Mouse (Mus musculus) ovary, postnatal 14 days (tissue): ENCODE data around the gene Siah1a.

Experiments
- DNase-seq: peaks from one replicate; pipeline ENCODE4 v3.0.0; 2022; ENCODE audit warnings: low spot score

The Siah1a gene

DNA sequence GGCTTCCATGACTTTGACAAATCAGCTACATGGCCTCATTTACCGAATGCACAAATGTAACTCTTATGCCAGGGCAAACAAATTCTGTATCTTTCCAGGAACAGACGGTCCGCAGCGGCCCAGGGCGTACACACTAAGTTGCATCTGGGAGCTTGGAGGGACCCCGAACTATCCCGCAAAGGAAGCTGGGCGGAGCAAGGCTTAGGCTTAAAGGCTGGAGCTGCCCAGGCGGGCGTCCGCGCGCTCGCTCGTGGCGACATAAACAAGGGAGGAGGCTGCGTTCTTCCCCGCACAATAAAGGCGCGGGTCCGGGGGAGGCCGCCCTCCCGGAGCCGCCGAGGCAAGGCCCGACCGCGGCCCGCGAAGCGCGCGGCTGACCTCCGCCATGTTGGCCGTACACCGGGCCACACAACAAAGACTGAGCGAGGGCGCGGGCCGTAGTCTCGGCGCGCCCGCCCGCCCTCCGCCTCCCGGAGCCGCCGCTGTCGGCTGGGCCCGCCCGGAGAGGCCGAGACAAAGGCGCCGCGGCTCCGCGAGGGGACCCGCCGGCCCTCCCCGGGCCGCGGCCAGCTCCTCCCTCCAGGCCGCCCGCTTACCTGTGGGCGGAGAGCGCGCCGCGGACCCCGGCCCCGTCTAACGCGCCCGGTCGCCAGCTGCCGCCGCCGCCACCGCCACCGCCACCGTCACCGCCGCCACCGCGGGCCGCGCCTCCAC, at the start of gene Siah1a, which contains the start of gene Gm10638:
Siah1a (minus strand) TSS at position 714 of the 714 bp plus-strand sequence.
Gm10638 (plus strand) TSS at position 479 of the 714 bp plus-strand sequence.
- peak; percentile 54 for DNase-seq

DNA sequence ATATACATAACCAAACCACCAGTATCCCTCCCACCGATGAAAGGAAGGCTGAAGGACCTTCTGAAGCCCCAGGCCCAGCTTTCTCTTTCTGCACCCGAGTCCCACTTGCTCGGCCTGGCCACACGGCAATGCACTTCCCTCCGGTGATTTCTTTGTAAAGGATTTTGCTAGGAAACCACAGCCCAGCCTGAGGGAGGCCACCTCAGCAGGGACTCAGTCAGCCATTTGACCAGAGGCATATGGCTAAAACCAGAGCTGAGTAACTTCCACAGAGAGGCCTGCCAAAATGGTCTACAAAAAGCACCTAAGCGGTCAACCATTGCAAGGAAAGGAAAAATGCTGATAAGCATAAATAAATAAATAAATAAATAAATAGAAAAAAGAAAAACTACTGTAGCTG, 49.0 kb upstream of the Siah1a start:
- DNase-seq, result no peak

DNA sequence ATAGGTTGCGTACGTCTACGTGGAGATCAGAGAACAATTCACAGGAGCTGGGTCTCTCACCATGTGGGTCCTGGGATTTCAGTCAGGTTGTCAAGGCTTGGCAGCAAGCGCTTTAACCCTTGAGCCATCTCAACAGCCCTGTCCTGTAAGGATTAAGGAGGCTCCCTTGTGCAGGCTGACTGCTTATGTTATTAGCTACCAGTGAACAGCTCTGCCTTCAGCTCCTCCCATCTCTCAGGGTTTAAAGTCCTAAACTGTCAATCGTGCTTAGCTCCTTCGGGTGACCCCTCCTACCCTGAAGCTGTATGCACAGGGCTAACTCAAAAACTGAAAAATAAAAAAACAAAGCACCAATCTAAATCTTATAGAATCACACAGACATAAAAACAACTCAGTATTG, 45.8 kb upstream of the Siah1a start:
- no peak for DNase-seq

DNA sequence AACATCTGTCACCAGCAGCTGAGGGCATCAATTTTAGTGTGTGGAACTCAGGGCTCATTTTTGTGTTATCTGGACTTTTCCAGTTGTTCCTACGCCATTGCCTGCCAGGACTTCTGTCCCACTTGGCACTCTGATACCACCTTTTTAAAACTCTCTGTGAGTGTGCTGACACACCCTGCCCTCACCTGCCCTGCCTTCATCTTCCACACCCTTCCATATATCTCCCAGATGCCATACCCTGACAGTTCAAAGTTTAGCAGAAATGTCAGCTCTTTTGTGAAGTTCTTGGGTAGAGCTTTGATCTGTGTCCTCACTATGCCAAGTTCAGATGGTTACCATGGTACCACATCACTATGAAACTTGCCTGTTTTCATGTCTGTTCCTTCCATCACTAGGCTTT, 43.8 kb upstream of the Siah1a start:
- no peak for DNase-seq

DNA sequence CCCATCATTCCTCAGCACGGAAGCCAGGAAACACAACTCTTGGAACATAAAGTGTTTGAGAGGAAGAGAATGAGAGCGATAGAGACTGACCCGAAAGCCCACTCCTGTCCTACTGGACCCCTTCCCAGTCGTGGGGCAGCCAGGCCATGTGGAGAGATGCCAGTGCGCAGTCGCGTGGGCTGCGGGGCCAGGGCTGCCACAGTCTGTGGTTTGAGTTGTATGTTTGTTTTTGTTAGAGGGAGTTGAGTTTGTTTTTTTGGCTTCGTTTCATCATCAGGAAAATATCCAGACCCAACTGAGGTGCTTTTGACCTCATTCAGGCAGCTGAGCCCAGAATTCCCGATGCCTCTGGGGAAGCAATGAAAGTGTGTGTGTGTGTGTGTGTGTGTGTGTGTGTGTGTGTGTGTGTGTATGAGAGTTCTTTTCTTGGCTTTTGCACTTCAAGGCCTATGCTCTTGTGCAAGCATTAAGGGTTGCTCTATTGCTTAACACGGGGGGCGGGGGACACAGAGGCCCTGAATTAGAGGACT, 42.2 kb upstream of the Siah1a start:
- DNase-seq, result peak; percentile 66

DNA sequence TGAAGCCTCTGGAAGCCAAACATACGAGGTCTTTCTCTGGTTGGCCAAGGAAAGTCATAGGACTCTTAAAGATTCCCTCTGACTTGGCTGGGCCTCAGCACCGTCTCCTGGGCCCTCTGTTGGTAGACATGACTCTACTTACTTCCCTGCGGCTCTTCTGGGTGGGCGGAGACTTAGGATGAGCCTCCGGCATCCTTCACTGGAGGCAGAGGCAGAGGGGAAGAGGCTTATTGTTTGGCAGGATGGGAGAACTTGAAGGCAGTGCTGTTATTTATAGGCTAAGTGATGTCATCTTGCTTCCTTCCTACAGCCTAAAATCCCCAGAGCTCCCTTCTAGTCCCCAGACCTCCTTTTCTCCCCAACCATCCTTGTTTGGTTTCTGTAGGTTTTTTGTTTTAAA, 40.8 kb upstream of the Siah1a start:
- DNase-seq, result no peak

DNA sequence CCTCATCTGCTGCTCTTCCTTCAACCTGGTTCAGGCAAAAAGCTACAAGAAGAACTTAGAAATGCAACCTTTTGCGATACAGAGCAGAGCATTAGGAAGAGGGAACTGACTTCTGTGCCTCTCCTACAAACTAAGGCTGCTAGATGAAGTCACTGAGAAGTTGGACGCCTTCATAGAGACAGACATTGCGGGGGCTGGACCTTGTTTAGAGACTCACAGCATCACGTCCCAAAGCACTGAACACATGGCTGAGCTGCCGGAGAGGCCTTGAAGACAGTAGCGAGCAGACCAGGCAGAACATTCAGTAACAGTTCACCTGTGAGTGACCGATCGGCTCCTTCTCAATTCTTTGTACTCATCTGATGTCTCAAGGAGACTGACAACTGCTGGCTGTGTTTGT, 35.4 kb upstream of the Siah1a start:
- no peak for DNase-seq

DNA sequence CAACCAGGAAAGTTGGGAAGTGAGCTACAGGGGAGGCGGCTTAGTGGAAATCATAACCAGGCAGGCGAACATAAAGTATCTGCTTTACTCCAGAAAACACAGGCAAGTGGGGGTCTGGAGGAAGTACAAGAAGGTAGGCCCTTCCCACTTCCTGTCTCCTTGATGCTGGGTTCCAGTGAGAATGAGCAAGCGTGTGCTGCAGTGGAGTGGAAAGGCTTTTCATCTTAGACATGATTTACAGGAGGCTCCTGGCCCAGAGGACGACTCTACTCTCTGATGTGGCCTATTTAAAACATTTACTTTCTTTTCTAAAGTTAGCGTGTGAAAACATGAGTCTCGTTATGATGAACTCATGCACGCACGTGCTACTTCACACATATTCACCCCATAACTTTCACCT, 33.5 kb upstream of the Siah1a start:
- no peak for DNase-seq

DNA sequence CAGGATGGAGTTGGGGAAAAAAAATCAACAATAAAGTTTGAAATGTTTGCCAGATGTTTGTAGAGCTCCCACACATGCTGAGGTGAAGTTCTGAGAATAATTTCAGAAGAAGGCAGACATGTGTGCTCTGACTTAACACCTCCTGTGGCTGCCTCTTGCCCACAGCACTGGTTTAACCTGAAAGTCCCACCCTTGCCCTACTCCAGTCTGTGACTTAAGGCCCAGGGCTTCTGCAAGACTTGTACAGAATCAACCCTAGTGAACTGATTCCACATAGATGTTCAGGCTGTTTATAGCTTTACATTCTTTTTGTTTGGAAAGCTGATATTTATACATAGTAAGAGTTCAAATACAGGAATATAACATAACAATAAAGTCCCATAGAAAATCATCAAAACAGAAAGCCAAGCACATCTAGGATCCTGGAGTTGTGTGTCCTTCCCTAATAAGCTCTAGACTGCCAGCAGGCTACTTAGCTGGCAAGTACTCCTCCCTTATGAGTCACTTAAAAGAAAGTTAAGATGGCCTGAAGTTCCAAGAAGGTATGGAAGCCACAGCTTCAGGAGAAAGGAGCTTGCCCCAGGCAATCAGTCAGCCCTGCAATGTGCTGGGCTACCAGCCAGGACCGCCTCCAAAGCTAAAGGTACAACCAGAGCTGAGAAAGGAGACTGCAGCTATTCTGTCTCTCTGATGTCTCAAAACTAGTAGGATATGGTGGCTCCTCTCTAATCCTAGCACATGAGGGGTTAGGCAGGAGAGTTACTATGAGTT, 24.4 kb upstream of the Siah1a start:
- DNase-seq, result no peak

DNA sequence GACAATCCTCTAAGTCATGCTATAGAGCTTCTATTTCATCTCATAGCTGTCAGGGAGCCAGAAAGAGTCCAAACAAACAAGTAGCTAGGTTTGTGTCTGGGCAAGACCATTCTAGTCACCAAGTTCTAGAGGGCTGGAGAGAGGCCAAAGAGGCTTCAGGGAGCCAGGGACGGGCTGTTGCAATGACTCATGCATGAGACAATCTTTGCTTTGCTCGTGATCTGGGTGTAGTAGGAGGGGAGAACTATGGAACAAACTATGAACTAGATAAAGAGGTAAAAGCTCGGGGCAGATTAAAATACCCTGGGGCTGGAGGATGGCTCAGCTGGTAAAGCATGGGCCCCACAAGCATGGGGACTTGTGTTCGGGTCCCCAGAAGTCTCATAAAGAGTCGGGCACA, 22.8 kb upstream of the Siah1a start:
- DNase-seq, result peak; percentile 26

DNA sequence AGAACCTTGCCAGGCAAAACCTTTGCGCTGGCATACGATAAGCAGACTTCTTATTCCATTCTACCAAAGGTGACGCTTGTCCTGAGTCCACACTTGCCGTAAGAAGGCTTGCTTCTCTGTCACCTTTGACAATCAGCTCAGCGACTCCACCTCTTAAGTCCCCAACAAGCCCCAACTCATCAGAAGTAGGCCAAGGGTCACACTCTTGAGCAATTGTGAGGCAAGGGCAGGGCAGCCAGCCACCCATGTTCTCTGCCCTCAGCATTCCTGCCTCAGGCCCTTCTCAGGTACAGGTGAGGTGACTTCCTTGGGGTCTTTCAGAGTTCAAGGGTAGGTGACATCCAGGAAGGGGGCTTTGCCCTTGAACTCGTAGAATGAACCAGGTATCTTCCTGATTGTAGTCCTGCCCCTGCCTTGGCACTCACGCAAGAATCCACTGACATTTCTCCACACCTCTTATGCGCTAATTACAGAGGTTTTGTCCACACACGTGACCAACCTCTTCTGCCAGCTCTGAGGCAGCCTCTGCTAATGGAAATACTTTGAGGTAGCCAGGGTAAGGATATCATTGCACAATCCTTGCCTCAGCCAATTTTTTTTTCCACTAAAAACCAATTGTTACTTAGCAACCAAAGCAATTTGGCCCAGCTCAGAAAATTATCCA, 20.9 kb upstream of the Siah1a start:
- DNase-seq, result no peak

DNA sequence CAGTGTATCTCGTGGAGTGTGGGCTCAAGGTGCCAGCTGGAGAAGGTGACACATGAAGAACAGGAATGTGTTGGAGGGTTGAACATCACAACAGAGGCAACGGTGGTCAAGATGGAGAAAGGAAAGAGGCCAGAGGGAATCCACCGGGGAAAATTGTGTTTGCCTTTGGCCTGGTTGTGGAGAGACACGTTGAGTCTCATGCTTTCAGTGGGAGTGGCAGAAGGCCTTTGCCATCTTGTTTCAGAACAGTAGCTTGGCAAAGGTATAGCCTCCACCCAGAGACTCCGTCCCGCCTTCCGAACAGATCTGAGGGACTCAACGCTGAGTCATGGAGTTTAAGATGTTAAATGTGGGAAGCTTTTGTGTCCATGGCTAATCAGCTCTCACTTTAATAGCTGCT, 19.9 kb upstream of the Siah1a start:
- no peak for DNase-seq

DNA sequence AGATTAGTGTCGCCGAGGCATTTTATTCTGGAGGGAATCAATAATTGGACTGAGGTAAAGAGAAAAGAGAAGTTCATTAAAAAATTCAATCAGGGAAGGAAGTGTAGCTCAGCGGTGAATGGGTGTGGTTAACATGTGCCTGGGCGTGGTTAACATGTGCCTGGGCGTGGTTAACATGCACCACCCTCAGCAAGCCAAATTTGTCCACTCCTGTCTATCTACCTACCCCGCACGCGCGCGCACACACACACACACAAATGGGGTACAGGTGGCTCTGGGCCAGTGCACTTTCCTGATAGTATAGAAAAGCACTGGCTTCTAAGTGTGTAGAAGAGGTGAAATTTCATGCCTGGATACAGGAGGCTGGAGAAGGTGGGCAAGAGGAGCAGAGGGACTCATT, 19.4 kb upstream of the Siah1a start:
- DNase-seq, result no peak

DNA sequence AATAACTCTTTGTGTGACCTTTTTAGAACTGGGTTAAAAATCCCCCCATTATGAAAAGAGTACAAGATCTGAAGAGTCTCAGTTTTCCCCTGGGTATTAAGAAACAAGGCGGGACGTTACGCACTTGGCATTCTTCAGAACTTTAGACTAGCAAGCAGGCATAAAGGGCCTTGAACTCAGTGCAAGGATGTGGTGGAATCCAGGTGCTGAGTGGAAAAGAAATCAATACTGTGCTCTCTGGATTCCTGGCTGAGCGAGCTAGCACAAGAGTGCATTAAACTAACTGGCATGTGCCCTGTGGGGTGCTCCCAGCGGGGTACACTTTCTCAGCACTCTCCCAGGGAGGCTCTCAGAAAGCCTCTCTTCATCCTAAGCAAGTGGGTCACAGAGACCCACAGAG, 17.1 kb upstream of the Siah1a start:
- no peak for DNase-seq

DNA sequence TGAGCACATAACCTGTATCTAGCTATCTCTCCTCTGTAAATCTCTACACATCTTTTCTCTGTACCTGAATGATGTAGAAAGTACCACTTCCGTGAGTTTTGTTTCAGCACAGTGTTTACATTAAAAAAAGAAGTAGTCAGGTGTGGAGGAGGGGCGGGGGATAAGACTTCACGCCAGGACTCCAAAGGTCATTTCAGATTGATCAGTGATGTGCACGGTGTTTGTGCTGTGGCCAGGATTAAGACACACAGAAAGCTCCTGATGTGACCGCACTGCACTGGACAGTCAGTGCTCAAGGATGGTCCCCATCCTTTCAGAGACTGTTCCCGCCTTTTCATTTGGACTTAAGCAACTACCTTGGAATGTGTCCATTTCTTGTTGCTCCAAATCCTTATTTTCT, 15.0 kb upstream of the Siah1a start:
- DNase-seq, result no peak

DNA sequence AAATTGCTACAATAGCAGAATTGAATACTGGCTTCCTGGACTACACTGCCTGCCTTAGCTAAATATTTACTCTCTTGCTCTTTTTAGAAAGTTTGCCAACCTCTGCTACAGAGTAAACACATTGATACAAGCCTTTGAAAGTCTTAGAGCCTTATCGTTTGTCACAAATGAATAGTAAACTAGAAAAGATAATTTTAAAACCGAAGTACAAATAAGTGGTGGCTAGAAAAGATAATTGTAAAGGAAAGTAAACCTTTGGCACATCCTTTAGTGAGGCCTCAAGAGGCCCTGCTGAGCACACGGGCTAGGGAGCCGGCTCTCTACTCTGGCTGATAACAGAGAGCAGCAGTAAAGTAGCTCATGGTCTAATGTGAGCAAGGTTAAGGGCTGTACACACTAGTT, 13.4 kb upstream of the Siah1a start:
- DNase-seq, result no peak

DNA sequence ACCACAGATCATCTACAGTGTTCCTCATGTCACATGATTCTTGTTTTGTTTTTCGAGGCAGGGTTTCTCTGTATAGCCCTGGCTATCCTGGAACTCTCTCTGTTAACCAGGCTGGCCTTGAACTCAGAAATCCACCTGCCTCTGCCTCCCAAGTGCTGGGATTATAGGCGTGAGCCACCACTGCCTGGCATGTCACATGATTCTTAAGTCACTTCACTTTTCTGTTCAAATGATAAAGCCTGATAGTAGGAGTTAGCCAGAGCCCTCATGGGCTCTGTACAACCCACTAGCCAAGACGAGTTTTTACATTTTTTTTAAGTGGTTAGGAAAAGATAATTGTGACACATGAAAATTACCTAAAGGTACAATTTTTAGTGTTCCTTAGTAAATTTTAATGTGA, 12.9 kb upstream of the Siah1a start:
- no peak for DNase-seq

DNA sequence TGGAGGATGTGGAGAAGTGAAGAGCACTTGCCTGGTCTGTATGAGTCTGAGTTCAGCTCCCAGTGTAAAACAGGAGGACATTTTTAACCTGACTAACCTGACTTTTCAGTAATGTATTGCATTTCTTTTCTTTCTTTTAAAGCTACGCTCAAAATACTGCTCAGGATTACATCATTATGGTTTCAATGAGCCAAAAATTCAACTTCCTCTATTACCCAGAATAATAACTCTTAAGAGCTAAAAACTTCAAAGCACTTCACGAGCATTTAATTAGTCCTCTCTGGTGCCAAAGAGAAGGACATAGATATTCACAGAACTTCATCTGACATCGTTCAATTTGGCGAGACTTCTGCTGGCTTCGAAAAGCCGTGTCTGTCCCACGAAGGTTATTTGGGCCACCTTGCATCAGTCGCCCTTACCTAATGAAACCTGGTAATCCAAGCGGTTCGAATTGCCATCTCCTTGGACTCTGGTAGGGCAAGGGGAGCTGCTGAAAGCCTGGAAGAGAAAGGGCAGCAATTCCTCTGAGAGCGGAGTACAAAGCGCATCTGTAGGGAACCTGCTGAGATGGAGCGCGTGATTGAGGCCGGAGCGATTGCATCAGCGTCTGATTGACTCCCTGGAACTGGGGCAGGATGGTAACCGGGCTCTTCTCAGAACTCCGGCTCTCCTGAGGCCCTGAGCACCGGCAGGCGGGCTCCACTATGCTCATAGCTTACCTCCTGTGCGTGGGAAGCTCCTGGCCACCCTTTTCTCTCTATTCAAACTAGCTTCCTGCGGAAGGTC, 11.4 kb upstream of the Siah1a start:
- DNase-seq, result no peak

DNA sequence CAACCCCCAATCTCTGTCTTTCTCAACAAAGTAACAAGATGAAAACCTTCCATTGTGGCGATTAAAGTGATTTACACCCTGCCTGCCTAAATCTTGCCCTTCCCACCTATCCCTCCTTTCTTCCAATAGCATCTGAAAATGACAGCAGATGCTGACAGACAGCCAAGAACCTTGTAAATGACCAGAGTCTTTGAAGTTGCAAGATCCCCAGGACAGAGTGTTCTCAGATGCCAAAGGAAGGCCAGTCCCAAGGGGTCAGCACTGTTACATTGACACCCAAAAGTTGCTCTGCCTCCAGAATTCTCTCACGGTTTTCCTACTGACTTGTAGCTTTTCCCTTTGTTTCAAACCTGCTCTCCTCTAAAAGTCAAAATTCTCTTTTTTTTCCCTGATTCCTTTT, 4.1 kb upstream of the Siah1a start:
- no peak for DNase-seq

DNA sequence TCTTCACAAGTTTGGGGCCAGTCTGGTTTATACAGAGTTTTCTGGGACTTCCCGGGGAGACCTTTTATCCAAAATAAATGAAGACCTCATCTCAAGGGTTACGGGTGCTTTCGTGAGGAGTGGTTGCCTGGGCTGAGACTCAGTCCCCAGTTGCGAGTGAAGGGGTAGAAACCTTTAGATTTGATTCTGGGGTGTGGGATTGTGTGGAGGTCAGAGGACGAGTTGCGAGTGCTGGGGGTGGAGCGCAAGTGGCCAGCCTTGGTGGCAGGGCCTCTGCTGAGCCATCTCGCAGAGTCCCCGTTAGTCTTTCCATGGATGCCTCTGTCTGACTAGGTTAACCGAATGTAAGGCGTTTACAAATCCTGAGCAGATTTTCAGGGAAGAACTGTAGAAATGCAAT, 777 bp upstream of the Siah1a start:
- no peak for DNase-seq

DNA sequence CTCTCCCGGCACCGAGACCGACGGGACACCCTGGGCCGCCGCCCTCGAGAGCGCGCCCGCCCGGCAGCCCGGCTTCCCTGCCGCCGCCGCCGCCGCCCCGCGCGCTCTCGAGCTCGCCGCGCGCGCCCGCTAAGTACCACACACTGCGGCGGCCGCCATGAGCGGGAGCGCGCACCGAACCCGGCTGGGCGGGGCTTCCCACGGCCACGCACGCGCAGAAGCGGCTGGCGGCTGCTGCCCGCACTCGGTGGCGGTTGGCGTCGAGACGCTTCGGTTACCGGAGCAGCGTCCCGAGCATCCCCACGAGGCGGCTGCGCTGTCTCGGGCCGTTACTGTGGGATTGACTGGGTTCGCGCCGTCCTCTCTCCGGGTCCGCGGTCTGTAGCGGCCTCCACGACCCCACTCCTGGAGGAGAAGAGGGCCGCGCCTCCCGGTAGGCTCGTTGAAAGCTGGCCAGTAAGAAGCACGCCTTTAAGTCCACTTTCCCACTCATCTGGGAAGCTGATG, 254 bp upstream of the Siah1a start:
- DNase-seq, result peak; percentile 95
